Mouse (Mus musculus): ENCODE data around the gene 2810004N23Rik. TPM values are rescaled to one million over a fixed set of nuclear protein-coding genes. Genes with fewer than 3 reads are reported as not detected.

The 2810004N23Rik gene
- polyA plus RNA-seq, 1 experiment from 2014 or later = 28.9 TPM

Other genes with a start within 250 kb of the 2810004N23Rik start
- gene 2310022B05Rik, start 199.8 kb downstream of the 2810004N23Rik start, polyA plus RNA-seq (2015; fragmentation: Nextera tagmentation; extraction: Ambion mirVana) = 4.6 and 5.8 TPM in 2 replicates
- gene Ttc13, start 141.1 kb downstream of the 2810004N23Rik start, polyA plus RNA-seq (2015; fragmentation: Nextera tagmentation; extraction: Ambion mirVana) = 20.6 and 23.7 TPM in 2 replicates
- gene Arv1, start 141.0 kb downstream of the 2810004N23Rik start, polyA plus RNA-seq (2015; fragmentation: Nextera tagmentation; extraction: Ambion mirVana) = 8.0 and 8.3 TPM in 2 replicates
- gene Fam89a, start 111.3 kb downstream of the 2810004N23Rik start, polyA plus RNA-seq (2015; fragmentation: Nextera tagmentation; extraction: Ambion mirVana) = 2.6 and 2.9 TPM in 2 replicates
- gene Trim67, start 70.0 kb downstream of the 2810004N23Rik start, polyA plus RNA-seq (2015; fragmentation: Nextera tagmentation; extraction: Ambion mirVana) = 0.03 TPM in 1 of 2 replicates, not detected in the other
- gene Gnpat, start 87 bp downstream of the 2810004N23Rik start, polyA plus RNA-seq (2015; fragmentation: Nextera tagmentation; extraction: Ambion mirVana) = 47.3 and 53.9 TPM in 2 replicates
- gene Exoc8, start 34.6 kb upstream of the 2810004N23Rik start, polyA plus RNA-seq (2015; fragmentation: Nextera tagmentation; extraction: Ambion mirVana) = 4.2 and 4.5 TPM in 2 replicates
- gene Sprtn, start 34.8 kb upstream of the 2810004N23Rik start, polyA plus RNA-seq (2015; fragmentation: Nextera tagmentation; extraction: Ambion mirVana) = 6.1 and 7.5 TPM in 2 replicates
- gene Egln1, start 86.2 kb upstream of the 2810004N23Rik start, polyA plus RNA-seq (2015; fragmentation: Nextera tagmentation; extraction: Ambion mirVana) = 2.7 TPM in 2 replicates
- 53.0 and 59.6 TPM in 2 replicates for gene Tsnax, start 149.9 kb upstream of the 2810004N23Rik start, polyA plus RNA-seq (2015; fragmentation: Nextera tagmentation; extraction: Ambion mirVana)
- 0.25 and 0.33 TPM in 2 replicates for gene Disc1, start 191.1 kb upstream of the 2810004N23Rik start, polyA plus RNA-seq (2015; fragmentation: Nextera tagmentation; extraction: Ambion mirVana)